Mouse (Mus musculus): ENCODE results near the gene Ror1.

Gene Ror1

GRCm38 (mm10) chr4:100488447-100488846, 392.9 kb downstream of the Ror1 start:
- no peak for DNase-seq (ENCODE audit: low read depth)

All from NIH3T3 (cell line).